Mouse (Mus musculus) gonadal fat pad, adult 2 months (tissue): ENCODE results near the gene Ajm1. TPM values are rescaled to one million over a fixed set of nuclear protein-coding genes. Genes with fewer than 3 reads are reported as not detected.
A peak's percentile ranks its signal among the peaks of the same experiment; 100 is the strongest.
"Not testable (repeated sequence)": the region's sequence is repeated elsewhere in the genome, so short reads cannot be mapped to it uniquely, and the experiment has no call there.

Experiments used
- DNase-seq: peaks from one replicate; pipeline ENCODE4 v3.0.0-alpha.2; 2012; ENCODE audit warnings: low read depth
- polyA plus RNA-seq: library from polyadenylated mRNA; depleted of rRNA; stranded (reverse); fragments of >200 nt; gene quantifications from 2 replicates; pipeline ENCODE4 v1.2.3, GENCODE M21; 2012

Ajm1 gene
- polyA plus RNA-seq, 1 experiment = 1.4 TPM

DNA sequence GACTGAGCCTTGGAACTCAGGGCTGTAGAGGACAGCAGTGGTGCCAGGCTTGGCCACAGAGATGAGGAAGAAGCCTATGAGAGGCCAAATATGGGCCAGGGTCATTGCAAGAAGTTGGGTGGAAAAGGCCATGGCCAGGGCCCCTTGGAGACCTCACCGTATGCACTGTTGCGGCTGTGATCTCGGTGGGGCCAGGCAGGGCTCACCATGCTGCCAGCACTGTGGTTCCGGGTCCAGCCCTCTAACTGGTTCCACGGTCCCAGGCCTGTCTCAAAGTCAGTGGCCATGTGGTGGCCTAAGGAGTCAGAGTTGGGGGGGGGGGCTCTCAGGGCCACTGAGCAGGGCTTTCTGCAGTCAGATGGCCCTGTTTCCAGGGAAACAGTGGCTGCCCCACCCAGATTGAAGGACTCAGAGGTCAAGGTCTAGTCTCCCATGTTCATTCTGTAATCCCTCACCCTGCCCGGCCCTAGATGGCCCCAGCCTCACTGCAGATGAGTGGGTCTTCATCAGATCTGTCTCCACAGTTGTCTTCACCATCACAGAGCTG lies 13.0 kb downstream of the Ajm1 start:
- no peak for DNase-seq

DNA sequence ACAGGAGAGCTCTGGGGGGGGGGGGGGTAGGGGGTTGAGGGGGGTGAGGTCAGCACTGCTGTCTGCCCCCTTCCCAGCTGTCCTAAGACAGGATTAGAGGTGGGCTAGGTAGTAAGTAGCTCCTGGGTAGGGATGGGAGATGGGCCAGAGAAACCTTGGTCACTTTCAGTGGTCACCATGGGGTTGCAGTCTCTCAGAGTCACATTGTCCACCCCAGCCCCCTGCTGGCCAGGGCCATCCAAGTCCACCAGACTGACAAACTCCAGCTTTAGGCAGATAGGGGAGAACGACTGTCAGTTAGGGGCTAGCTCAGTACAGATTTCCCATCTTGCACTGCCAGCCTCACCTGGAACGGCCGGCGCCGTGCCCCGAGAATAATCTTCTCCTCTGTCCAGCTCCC lies 15.0 kb downstream of the Ajm1 start:
- DNase-seq = no peak

GRCm38 (mm10) chr2:25565741-25566140 lies 15.8 kb downstream of the Ajm1 start:
- no peak for DNase-seq

DNA sequence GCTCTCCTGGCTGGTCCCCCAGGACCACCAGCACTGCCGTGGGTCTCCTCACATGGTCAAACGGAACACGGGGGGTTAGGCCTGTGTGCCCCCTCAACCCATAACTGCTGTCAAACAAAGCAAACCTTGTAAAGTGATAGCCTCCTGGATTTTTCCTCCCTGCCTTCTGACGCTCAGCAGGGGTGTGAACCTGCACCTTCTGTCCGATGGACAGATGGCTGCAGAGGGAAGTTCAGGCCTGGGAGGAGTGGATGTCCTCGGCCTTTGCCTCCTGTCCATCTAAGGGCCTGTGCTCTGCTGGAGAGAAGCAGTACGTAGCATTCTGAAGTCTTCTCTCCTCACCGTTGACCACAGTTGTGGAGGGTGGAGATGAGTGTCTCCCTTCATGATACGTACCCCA lies 19.6 kb downstream of the Ajm1 start:
- DNase-seq = no peak

GRCm38 (mm10) chr2:25560551-25560950 lies 21.0 kb downstream of the Ajm1 start:
- no peak for DNase-seq

DNA sequence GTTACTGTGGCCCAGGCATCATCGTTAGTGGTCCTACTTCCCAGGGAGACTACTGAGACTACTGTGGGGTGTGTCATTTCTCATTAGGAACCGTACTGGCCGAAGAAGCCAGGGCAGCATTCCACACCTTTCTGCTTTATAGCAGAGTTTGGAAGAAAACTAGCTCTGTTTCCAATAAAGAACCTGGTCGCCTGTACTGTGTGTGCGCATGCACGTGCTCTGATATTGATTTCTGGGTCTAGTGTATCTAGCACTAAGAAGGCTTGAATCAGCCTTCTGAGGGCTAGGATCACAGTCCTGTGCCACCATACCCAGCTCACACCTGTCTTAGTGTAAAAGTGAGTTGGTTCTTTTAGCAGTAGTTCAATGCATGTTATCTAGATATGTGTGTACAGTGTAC lies 22.8 kb downstream of the Ajm1 start:
- no peak for DNase-seq

GRCm38 (mm10) chr2:25557964-25558360 lies 23.6 kb downstream of the Ajm1 start:
- DNase-seq = no peak

DNA sequence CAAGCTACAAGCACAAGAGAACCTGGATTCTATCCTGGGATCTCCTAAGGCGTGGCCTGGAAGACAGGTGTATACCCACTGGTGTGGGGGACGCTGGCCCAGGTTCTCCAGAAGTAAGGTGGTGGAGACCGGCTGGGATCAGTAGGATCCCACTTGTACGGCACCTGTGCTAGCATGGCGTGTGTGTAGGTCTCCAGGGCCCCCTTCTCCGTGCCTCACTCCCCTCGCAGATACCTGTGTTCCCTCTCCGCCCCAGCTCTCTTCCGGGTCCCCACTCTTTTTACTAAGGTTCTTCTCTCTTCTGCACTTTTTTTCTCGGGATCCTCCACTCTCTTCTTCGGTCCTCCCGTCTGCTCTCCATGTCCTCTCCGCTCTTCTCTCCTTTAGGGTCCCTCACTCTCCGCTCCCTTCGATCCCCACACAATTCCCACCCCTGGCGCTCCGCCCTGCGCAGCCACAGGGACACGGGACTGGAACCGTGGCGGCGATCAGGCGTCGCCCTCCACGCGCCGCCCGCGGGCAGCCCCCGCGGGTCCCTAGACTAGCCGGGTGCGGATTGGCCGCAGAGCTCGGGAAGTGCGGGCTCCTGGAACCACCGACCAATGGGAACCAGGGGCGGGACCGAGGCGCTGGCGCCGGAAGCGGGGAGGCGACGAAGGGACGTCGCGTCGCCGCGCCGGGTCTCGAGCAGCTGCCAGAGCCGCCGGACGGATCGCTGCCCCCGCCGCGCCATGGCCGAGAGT lies 24.2 kb downstream of the Ajm1 start, which contains the start of gene Edf1:
TSS of gene Edf1 (plus strand) at position 627 of the 743 bp plus-strand sequence.
- no peak for DNase-seq

- no peak for DNase-seq
These were observed 25.3 kb downstream of the Ajm1 start for GRCm38 (mm10) chr2:25556296-25556695.

DNA sequence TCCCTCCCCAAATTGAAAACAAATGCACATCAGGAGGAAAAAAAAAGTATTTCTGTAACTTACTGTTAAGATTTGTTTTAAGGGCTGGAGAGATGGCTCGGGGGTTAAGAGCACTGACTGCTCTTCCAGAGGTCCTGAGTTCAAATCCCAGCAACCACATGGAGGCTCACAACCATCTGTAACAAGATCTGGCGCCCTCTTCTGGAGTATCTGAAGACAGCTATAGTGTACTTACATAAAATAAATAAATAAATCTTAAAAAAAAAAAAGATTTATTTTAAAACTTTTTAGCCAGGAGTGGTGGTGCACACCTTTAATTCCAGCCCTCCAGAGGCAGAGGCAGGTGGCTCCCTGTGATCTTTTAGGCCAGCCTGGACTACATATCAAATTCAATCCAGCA lies 26.1 kb downstream of the Ajm1 start:
- DNase-seq = not testable (repeated sequence)

GRCm38 (mm10) chr2:25553171-25553786 lies 28.3 kb downstream of the Ajm1 start:
- not testable (repeated sequence) for DNase-seq

DNA sequence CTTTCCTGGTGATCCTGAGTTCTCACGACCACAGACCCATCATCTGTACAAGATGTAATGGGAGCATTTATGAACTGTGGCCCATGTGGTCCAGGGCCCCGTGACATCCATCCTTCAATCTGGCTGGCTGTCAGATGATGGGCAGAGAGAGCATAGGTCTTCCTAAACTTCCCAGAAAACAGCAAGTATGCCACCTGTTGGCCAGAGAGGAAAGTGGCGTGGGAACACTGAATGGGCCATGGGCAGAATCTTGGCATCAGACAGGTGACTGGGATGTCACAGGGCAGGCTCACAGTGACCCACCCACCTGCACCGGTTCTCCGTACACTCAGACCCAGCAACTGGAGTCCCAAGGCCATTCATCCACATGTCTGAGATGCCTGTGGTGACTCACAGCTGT lies 30.4 kb downstream of the Ajm1 start:
- no peak for DNase-seq

- DNase-seq = no peak
These were observed 32.3 kb downstream of the Ajm1 start for GRCm38 (mm10) chr2:25549021-25549991.

GRCm38 (mm10) chr2:25546811-25547491 lies 34.6 kb downstream of the Ajm1 start, which contains the start of gene Traf2:
Gene Traf2, minus strand, starts transcription at chr2:25546940.
- DNase-seq = peak; percentile 93

GRCm38 (mm10) chr2:25545996-25546810 lies 35.4 kb downstream of the Ajm1 start:
- no peak for DNase-seq

- DNase-seq = no peak
These were observed 39.8 kb downstream of the Ajm1 start for GRCm38 (mm10) chr2:25541644-25542367.

- no peak for DNase-seq
These were observed 41.0 kb downstream of the Ajm1 start for GRCm38 (mm10) chr2:25540541-25540948.

GRCm38 (mm10) chr2:25536531-25536930 lies 45.0 kb downstream of the Ajm1 start:
- no peak for DNase-seq

DNA sequence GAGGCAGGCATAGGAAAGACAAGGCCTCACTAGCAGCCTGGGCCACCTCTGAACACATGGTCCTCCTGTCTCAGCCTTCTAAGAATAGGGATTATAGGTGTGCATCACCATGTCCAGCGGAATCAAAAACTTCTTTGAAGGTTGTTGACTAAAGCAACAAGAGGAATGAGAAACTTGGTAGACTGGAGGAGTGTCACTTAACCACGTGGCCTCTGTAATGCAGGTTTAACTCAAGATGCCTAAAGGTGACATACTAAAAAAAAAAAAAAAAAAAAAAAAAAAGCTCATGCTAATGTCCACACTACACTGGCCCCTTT lies 46.7 kb downstream of the Ajm1 start:
- DNase-seq = no peak
